Mouse (Mus musculus) CH12.LX (cell line): Measurements from ENCODE around the gene Tasp1. TPM values are rescaled to one million over a fixed set of nuclear protein-coding genes. Genes with fewer than 3 reads are reported as not detected.

ENCODE experiments used
- DNase-seq: peaks from one replicate; pipeline ENCODE4 v3.0.0-alpha.2; 2013; ENCODE audit errors: extremely low read depth
- H3K27ac ChIP-seq: 2 replicates; pipeline ENCODE4 v1.5.1; 2012; ENCODE audit warnings: low read depth, mild to moderate bottlenecking, control low read depth, moderate library complexity; ENCODE audit not compliant: insufficient read depth
- H3K27me3 ChIP-seq: replicated peaks from 2 replicates; pipeline ENCODE3; 2012; ENCODE audit warnings: inconsistent platforms
- H3K36me3 ChIP-seq, 2 experiments: replicated peaks in 1 of 2; 2 replicates each; pipeline versions ENCODE3 to v1.6.1; 2012; ENCODE audit warnings: inconsistent platforms in 1 of 2, low read length in 1 of 2, mild to moderate bottlenecking in 1 of 2, mixed read lengths in 1 of 2, moderate library complexity in 1 of 2; ENCODE audit not compliant: control insufficient read depth in 1 of 2, insufficient read depth in 1 of 2
- H3K4me1 ChIP-seq, 2 experiments: 2 replicates each; pipeline ENCODE4 v1.6.1; 2012; ENCODE audit warnings: inconsistent platforms in 1 of 2, moderate library complexity in 1 of 2; ENCODE audit not compliant: insufficient read depth in 2 of 2, control insufficient read depth in 1 of 2
- H3K4me2 ChIP-seq: 2 replicates; pipeline ENCODE4 v1.6.1; 2012; ENCODE audit warnings: low read depth, mild to moderate bottlenecking, control low read depth; ENCODE audit not compliant: poor library complexity, insufficient read depth, severe bottlenecking
- H3K4me3 ChIP-seq, 3 experiments: fragments of 150-350 bp in 1 of 3; sonication (generic) in 1 of 3; replicated peaks in 1 of 3; 2 replicates each; pipeline versions ENCODE3 to v1.5.1; 2011 to 2012; ENCODE audit warnings: low read depth in 2 of 3, low read length in 2 of 3, mild to moderate bottlenecking in 2 of 3, moderate library complexity in 2 of 3, control low read depth in 1 of 3, improper control_type of control experiment in 1 of 3, inconsistent platforms in 1 of 3, mixed read lengths in 1 of 3; ENCODE audit not compliant: poor library complexity in 1 of 3
- H3K79me2 ChIP-seq: replicated peaks from 2 replicates; pipeline ENCODE4 v1.6.1; 2012; ENCODE audit warnings: mild to moderate bottlenecking, moderate library complexity; ENCODE audit not compliant: control insufficient read depth, poor library complexity, insufficient read depth, severe bottlenecking; ENCODE audit errors: extremely low read depth
- H3K9ac ChIP-seq: 2 replicates; pipeline ENCODE4 v1.6.1; 2012; ENCODE audit warnings: low read depth, mild to moderate bottlenecking, control low read depth, moderate library complexity; ENCODE audit not compliant: insufficient read depth
- H3K9me3 ChIP-seq: replicated peaks from 2 replicates; pipeline ENCODE3; 2012; ENCODE audit warnings: low read length, inconsistent platforms, mixed read lengths
- BHLHE40 ChIP-seq: IDR thresholded peaks from 2 replicates; pipeline ENCODE4 v1.6.1; 2011; ENCODE audit warnings: mild to moderate bottlenecking, low read depth, low read length, improper control_type of control experiment
- CHD2 ChIP-seq: IDR thresholded peaks from 2 replicates; pipeline ENCODE4 v1.6.1; 2011; ENCODE audit warnings: low read length, improper control_type of control experiment
- CTCF ChIP-seq, 2 experiments: IDR thresholded peaks in 1 of 2; conservative IDR thresholded peaks in 1 of 2; 2 replicates each; pipeline ENCODE4 v1.5.1; 2011 to 2012; ENCODE audit warnings: low read depth in 2 of 2, low read length in 2 of 2, improper control_type of control experiment in 1 of 2, inconsistent platforms in 1 of 2, mild to moderate bottlenecking in 1 of 2, moderate library complexity in 1 of 2
- E2F4 ChIP-seq: IDR thresholded peaks from 2 replicates; pipeline ENCODE4 v1.6.1; 2011; ENCODE audit warnings: low read depth, low read length, improper control_type of control experiment; ENCODE audit not compliant: insufficient replicate concordance
- EP300 ChIP-seq: IDR thresholded peaks from 2 replicates; pipeline ENCODE4 v1.6.1; 2011; ENCODE audit warnings: low read length, improper control_type of control experiment
- ETS1 ChIP-seq: conservative IDR thresholded peaks from 2 replicates; pipeline ENCODE4 v1.6.1; 2012; ENCODE audit warnings: low read depth, mild to moderate bottlenecking, inconsistent platforms, low read length, improper control_type of control experiment, moderate library complexity
- HCFC1 ChIP-seq: IDR thresholded peaks from 2 replicates; pipeline ENCODE4 v1.6.1; 2012; ENCODE audit warnings: low read depth, mild to moderate bottlenecking, inconsistent platforms, low read length, improper control_type of control experiment
- JUND ChIP-seq: conservative IDR thresholded peaks from 2 replicates; pipeline ENCODE4 v1.6.1; 2011; ENCODE audit warnings: low read depth, low read length, improper control_type of control experiment
- KAT2A ChIP-seq: IDR thresholded peaks from 2 replicates; pipeline ENCODE4 v1.6.1; 2012; ENCODE audit warnings: low read length, improper control_type of control experiment, inconsistent platforms; ENCODE audit not compliant: insufficient replicate concordance
- MAFK ChIP-seq: IDR thresholded peaks from 2 replicates; pipeline ENCODE4 v1.6.1; 2011; ENCODE audit warnings: low read length, improper control_type of control experiment; ENCODE audit not compliant: insufficient replicate concordance
- MAX ChIP-seq: IDR thresholded peaks from 2 replicates; pipeline ENCODE4 v1.6.1; 2011; ENCODE audit warnings: low read length, improper control_type of control experiment
- MEF2A ChIP-seq: IDR thresholded peaks from 2 replicates; pipeline ENCODE4 v1.6.1; 2014; ENCODE audit warnings: low read depth, mild to moderate bottlenecking, inconsistent platforms, low read length, improper control_type of control experiment, borderline replicate concordance
- MXI1 ChIP-seq: IDR thresholded peaks from 2 replicates; pipeline ENCODE4 v1.6.1; 2011; ENCODE audit warnings: mild to moderate bottlenecking, low read depth, low read length, improper control_type of control experiment
- NRF1 ChIP-seq: IDR thresholded peaks from 2 replicates; pipeline ENCODE4 v1.6.1; 2014; ENCODE audit warnings: low read depth, mild to moderate bottlenecking, inconsistent platforms, low read length, improper control_type of control experiment, moderate library complexity
- PAX5 ChIP-seq: IDR thresholded peaks from 2 replicates; pipeline ENCODE4 v1.6.1; 2012; ENCODE audit warnings: low read length, inconsistent platforms, mixed read lengths
- POLR2A ChIP-seq: IDR thresholded peaks from 2 replicates; pipeline ENCODE4 v1.6.1; 2011; ENCODE audit warnings: low read depth, mild to moderate bottlenecking, improper control_type of control experiment, low read length
- RAD21 ChIP-seq: IDR thresholded peaks from 2 replicates; pipeline ENCODE4 v1.6.1; 2011; ENCODE audit warnings: low read depth, mild to moderate bottlenecking, low read length, improper control_type of control experiment, moderate library complexity
- RCOR1 ChIP-seq: conservative IDR thresholded peaks from 2 replicates; pipeline ENCODE4 v1.6.1; 2012; ENCODE audit warnings: low read depth, mild to moderate bottlenecking, inconsistent platforms, low read length, improper control_type of control experiment
- SIN3A ChIP-seq: IDR thresholded peaks from 2 replicates; pipeline ENCODE4 v1.6.1; 2012; ENCODE audit warnings: low read length, improper control_type of control experiment, inconsistent platforms
- UBTF ChIP-seq: IDR thresholded peaks from 2 replicates; pipeline ENCODE4 v1.6.1; 2012; ENCODE audit warnings: low read depth, mild to moderate bottlenecking, inconsistent platforms, low read length, improper control_type of control experiment, moderate library complexity
- USF1 ChIP-seq: IDR thresholded peaks from 2 replicates; pipeline ENCODE4 v1.6.1; 2014; ENCODE audit warnings: low read depth, mild to moderate bottlenecking, inconsistent platforms, low read length, improper control_type of control experiment
- USF2 ChIP-seq: conservative IDR thresholded peaks from 2 replicates; pipeline ENCODE4 v1.6.1; 2011; ENCODE audit warnings: low read depth, low read length, improper control_type of control experiment
- ZC3H11A ChIP-seq: IDR thresholded peaks from 2 replicates; pipeline ENCODE4 v1.6.1; 2012; ENCODE audit warnings: low read depth, mild to moderate bottlenecking, inconsistent platforms, low read length, improper control_type of control experiment
- ZMIZ1 ChIP-seq: IDR thresholded peaks from 2 replicates; pipeline ENCODE4 v1.6.1; 2012; ENCODE audit warnings: low read depth, mild to moderate bottlenecking, inconsistent platforms, low read length, improper control_type of control experiment
- ZNF384 ChIP-seq: IDR thresholded peaks from 2 replicates; pipeline ENCODE4 v1.6.1; 2012; ENCODE audit warnings: low read depth, low read length, improper control_type of control experiment, inconsistent platforms
- dilution Hi-C: fragments of 300-500 bp; cut with MboI; formaldehyde crosslinking; loops from 2 replicates; pipeline ENCODE4 v1.14.3; 2020; ENCODE audit warnings: low sequenced_read_pairs; ENCODE audit not compliant: extremely low pct_unique_long_range_greater_than_20kb, extremely low pct_ligation_motif_present
- in situ Hi-C: fragments of 300-500 bp; cut with MboI; formaldehyde crosslinking; loops from 3 replicates; pipeline ENCODE4 v1.14.3; 2019; ENCODE audit warnings: low sequenced_read_pairs, low pct_ligation_motif_present, low pct_unique_long_range_greater_than_20kb, mixed read lengths
- polyA plus RNA-seq: library from polyadenylated mRNA; unstranded; fragments of >175 nt; gene quantifications from 2 replicates; pipeline ENCODE4 v1.2.1, GENCODE M21; 2012; ENCODE audit warnings: low read depth; ENCODE audit not compliant: insufficient read length
- total RNA-seq, 2 experiments: library from RNA; depleted of rRNA; stranded (reverse); fragments of 300-350 nt in 1 of 2; fragments of >200 nt in 1 of 2; gene quantifications; 2 replicates each; pipeline ENCODE4 v1.2.3; 2012 to 2014

Gene Tasp1
- total and polyA plus RNA-seq, 3 experiments, result 28.8 to 64.5 (median 28.9) TPM

GRCm38 (mm10) chr2:139948843-139949242 is 117.8 kb downstream of the Tasp1 start:
- H3K36me3 ChIP-seq, result peaks cover 14 to 30% of the 10 kb centered on the region in 2 experiments
- H3K9me3 ChIP-seq, result no peaks in the 10 kb centered on the region
- H3K27me3 ChIP-seq, result no peaks in the 10 kb centered on the region
- in situ Hi-C loops (no loop called here), dilution Hi-C loops (no loop called here)
- DNase-seq, result no peak
- H3K4me1 ChIP-seq, result no peaks in the 10 kb centered on the region
- no peak overlapping the region for H3K4me3 ChIP-seq
- H3K9ac ChIP-seq, result no peak overlapping the region
- H3K79me2 ChIP-seq, result no peaks in the 10 kb centered on the region
- no peak for TF ChIP-seq MAX
- TF ChIP-seq UBTF, result no peak
- no peak for TF ChIP-seq SIN3A
- no peak for TF ChIP-seq BHLHE40
- TF ChIP-seq USF1, result no peak
- no peak for TF ChIP-seq EP300
- no peak for TF ChIP-seq MEF2A
- TF ChIP-seq CHD2, result no peak
- H3K27ac ChIP-seq, result no peak overlapping the region
- no peak overlapping the region for H3K4me2 ChIP-seq

- Histone ChIP-seq H3K4me2 (no peak overlapping the region), H3K79me2 (no peaks in the 10 kb centered on the region), H3K27me3 (no peaks in the 10 kb centered on the region), H3K27ac (no peak overlapping the region), H3K36me3 (peaks cover 8 to 29% of the 10 kb centered on the region in 2 experiments), H3K4me3 (no peak overlapping the region), H3K4me1 (no peaks in the 10 kb centered on the region; a peak in 1 of 4 replicates), H3K9me3 (no peaks in the 10 kb centered on the region)
- DNase-seq, result no peak
- in situ Hi-C loops, result no loop called here
- dilution Hi-C loops, result no loop called here
- TF ChIP-seq USF2 (no peak), ZMIZ1 (no peak), KAT2A (no peak), ETS1 (no peak), CTCF (conservative IDR thresholded peaks at IDR 0.05 in 1 of 2, IDR thresholded peaks at IDR 0.05 in 1 of 2; ENCODE audit: low read depth in 2 of 2, low read length in 2 of 2) (no peak), E2F4 (no peak), HCFC1 (no peak), ZNF384 (no peak), ZC3H11A (no peak), PAX5 (no peak), RAD21 (no peak), MAX (no peak), RCOR1 (no peak), NRF1 (no peak), JUND (no peak), BHLHE40 (no peak), MAFK (no peak), USF1 (no peak), POLR2A (no peak), MXI1 (no peak)
- TF ChIP-seq, all 38 proteins: peak for 0
- no peak overlapping the region for H3K9ac ChIP-seq
Observed at GRCm38 (mm10) chr2:139937581-139937980, 129.0 kb downstream of the Tasp1 start.
